Mouse (Mus musculus) midbrain, embryonic 16.5 days (tissue): ENCODE data around the gene Eea1. TPM values are rescaled to one million over a fixed set of nuclear protein-coding genes. Genes with fewer than 3 reads are reported as not detected.
"Not testable (repeated sequence)": the region's sequence is repeated elsewhere in the genome, so short reads cannot be mapped to it uniquely, and the experiment has no call there.

Experiments used
- ATAC-seq: fragments of 200-750 bp; cut with Nextera tagmentation; 2 replicates; pipeline ENCODE4 v1.8.0; 2017; ENCODE audit warnings: moderate TSS enrichment
- H3K27ac ChIP-seq: fragments of 300-500 bp; sonication (generic); 2 replicates; pipeline ENCODE4 v1.5.1; 2014; ENCODE audit warnings: mild to moderate bottlenecking, low read length, mixed read lengths
- H3K27me3 ChIP-seq: fragments of 300-500 bp; sonication (generic); 2 replicates; pipeline ENCODE4 v1.6.1; 2014; ENCODE audit warnings: low read depth, low read length, mixed read lengths; ENCODE audit not compliant: control insufficient read depth, insufficient read depth
- H3K36me3 ChIP-seq: fragments of 300-500 bp; sonication (generic); 2 replicates; pipeline ENCODE4 v1.6.1; 2014; ENCODE audit warnings: mild to moderate bottlenecking, low read length, moderate library complexity, mixed read lengths; ENCODE audit not compliant: control insufficient read depth, insufficient read depth
- H3K4me1 ChIP-seq: fragments of 300-500 bp; sonication (generic); 2 replicates; pipeline ENCODE4 v1.6.1; 2014; ENCODE audit warnings: mild to moderate bottlenecking, low read length, mixed read lengths; ENCODE audit not compliant: control insufficient read depth, insufficient read depth
- H3K4me2 ChIP-seq: fragments of 300-500 bp; sonication (generic); 2 replicates; pipeline ENCODE4 v1.6.1; 2014; ENCODE audit warnings: mild to moderate bottlenecking, low read length, mixed read lengths
- H3K4me3 ChIP-seq: fragments of 300-500 bp; sonication (generic); 2 replicates; pipeline ENCODE4 v1.5.1; 2014; ENCODE audit warnings: low read depth, mild to moderate bottlenecking, low read length, moderate library complexity, mixed read lengths
- H3K9ac ChIP-seq: fragments of 300-500 bp; sonication (generic); 2 replicates; pipeline ENCODE4 v1.6.1; 2014; ENCODE audit warnings: low read depth, low read length, mixed read lengths
- H3K9me3 ChIP-seq: fragments of 300-500 bp; sonication (generic); replicated peaks from 2 replicates; pipeline ENCODE4 v1.6.1; 2014; ENCODE audit warnings: mild to moderate bottlenecking, low read length, mixed read lengths; ENCODE audit not compliant: control insufficient read depth, poor library complexity, severe bottlenecking
- WGBS: fragments of 180-500 bp; shearing (Covaris S2); extraction: QIAGEN DNeasy Blood & Tissue Kit; methylation state at CpG from one replicate; pipeline ENCODE4 v1.1.7; 2014; 5-methylcytosine and 5-hydroxymethylcytosine counted together
- polyA plus RNA-seq: library from polyadenylated mRNA; unstranded; fragments of >200 nt; fragmentation: Nextera tagmentation; extraction: Ambion mirVana; gene quantifications from 2 replicates; pipeline ENCODE4 v1.2.1, GENCODE M21; 2015

Eea1 gene
- polyA plus RNA-seq, 1 experiment from 2014 or later = 21.0 TPM

- Histone ChIP-seq H3K27ac (no peak overlapping the region), H3K4me3 (no peak overlapping the region), H3K27me3 (no peaks in the 10 kb centered on the region), H3K9me3 (no peaks in the 10 kb centered on the region), H3K9ac (no peak overlapping the region), H3K36me3 (no peaks in the 10 kb centered on the region), H3K4me2 (no peak overlapping the region), H3K4me1 (no peaks in the 10 kb centered on the region)
- ATAC-seq = no peak
- WGBS = 19% methylated on average over 7 of the region's 7 CpGs
Observed at GRCm38 (mm10) chr10:96075880-96076279, 135.4 kb downstream of the Eea1 start.

DNA sequence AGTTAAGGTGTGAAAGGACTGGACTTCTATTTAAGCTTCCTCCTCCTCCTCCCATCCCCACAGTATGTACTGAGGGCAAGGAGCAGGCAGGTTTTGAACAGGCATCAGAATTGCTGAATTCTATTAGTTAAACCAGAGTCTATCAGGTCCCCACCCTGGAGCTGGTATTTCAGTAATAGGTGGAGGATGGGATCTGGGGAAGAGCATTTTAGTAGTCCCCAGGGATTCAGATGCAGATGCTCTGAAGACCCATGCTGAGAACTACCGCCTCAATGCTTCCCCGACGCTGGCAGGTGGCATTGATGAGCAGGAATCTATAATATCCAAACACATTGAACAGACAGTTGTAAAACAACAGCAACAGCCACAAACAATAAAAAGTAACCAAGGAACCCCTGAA is 136.0 kb downstream of the Eea1 start:
- ATAC-seq = no peak
- WGBS = 43% methylated on average over 3 of the region's 3 CpGs
- H3K27me3 ChIP-seq = no peaks in the 10 kb centered on the region
- H3K27ac ChIP-seq = no peak overlapping the region
- H3K4me1 ChIP-seq = no peaks in the 10 kb centered on the region
- H3K9me3 ChIP-seq = no peaks in the 10 kb centered on the region
- H3K4me2 ChIP-seq = no peak overlapping the region
- no peak overlapping the region for H3K9ac ChIP-seq
- no peak overlapping the region for H3K4me3 ChIP-seq
- no peaks in the 10 kb centered on the region for H3K36me3 ChIP-seq

GRCm38 (mm10) chr10:96077480-96078066 is 137.1 kb downstream of the Eea1 start:
- H3K4me2 ChIP-seq, H3K4me3 ChIP-seq, H3K4me1 ChIP-seq, H3K27me3 ChIP-seq, H3K36me3 ChIP-seq, H3K27ac ChIP-seq, H3K9ac ChIP-seq, H3K9me3 ChIP-seq: not testable (repeated sequence)
- peak; percentile 100 for ATAC-seq
- WGBS = 86% methylated on average over 6 of the region's 6 CpGs

DNA sequence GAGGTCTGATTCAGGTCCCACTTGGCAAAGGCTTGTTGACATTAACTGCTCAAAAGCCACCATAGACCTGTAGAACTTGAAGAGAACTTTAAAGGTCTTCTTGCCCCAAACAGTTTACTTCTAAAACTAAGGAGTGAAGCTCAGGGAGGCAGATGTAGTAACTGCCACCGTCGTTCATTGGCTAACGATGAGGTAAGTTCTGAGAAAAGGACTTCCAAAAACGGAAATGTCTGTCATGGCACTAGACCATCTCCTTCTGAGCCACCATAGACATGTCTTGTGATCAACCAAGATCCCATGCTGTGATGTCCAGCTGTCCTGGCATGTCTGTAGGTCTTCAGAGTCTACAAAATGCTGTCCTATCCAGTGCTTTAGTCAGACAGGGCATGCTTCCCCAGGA is 139.4 kb downstream of the Eea1 start:
- no peaks in the 10 kb centered on the region for H3K27me3 ChIP-seq
- H3K4me2 ChIP-seq = no peak overlapping the region
- no peaks in the 10 kb centered on the region for H3K36me3 ChIP-seq
- no peak for ATAC-seq
- H3K4me1 ChIP-seq = no peaks in the 10 kb centered on the region
- H3K9ac ChIP-seq = no peak overlapping the region
- H3K27ac ChIP-seq = no peak overlapping the region
- WGBS = 98% methylated on average over 4 of the region's 4 CpGs
- no peak overlapping the region for H3K4me3 ChIP-seq
- no peaks in the 10 kb centered on the region for H3K9me3 ChIP-seq

DNA sequence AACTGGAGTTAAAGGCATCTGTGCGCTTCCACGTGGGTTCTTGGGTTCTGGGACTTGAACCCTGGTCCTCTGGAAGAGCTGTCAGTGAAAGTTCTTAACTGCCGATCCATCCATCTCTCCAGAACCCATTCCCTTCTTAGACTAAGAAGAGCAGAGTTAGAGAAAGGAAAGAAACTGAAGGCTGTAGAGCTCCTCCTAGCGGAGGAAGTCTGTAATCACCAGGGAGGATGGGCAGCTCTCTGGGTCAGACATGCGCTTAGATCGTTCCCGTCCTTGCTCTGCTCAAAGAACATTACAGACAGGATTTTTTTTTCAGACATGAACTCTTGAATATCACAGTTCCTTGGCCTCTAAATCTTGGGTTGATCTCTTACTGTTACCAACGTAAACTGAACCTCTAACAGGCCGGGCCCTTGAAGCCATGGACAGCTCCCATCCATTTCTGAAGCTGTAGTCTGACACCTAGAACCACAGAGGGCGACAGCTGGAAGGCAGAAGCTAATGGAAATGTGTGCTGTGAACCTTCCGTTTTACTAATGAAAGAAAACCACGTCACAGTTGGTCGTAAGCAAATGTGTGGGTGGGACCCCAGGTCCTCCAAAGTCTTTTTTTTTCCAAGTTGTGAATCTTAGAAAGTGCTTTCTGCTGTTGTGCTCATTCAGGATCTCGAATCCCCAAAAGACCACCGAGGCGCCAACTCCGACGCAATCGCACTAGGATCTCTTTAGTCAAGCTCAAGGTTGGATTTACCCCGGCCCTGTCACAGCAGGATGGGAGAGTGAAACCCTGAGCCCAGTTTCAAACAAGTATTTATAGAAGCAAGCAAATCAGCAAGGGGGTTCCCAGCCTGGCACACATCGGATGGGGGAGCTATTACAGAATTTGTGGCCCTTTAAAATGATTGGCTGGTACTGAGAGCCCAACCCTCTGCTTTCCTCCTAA is 140.3 kb downstream of the Eea1 start:
- Histone ChIP-seq H3K9me3 (no peaks in the 10 kb centered on the region), H3K36me3 (no peaks in the 10 kb centered on the region)

GRCm38 (mm10) chr10:96082203-96082602 is 141.8 kb downstream of the Eea1 start:
- Histone ChIP-seq H3K4me3 (no peak overlapping the region), H3K4me2 (no peak overlapping the region), H3K9me3 (no peaks in the 10 kb centered on the region), H3K27ac (no peak overlapping the region), H3K27me3 (no peaks in the 10 kb centered on the region), H3K4me1 (no peaks in the 10 kb centered on the region), H3K9ac (no peak overlapping the region), H3K36me3 (no peaks in the 10 kb centered on the region)
- ATAC-seq = no peak
- 80% methylated on average over 3 of the region's 3 CpGs for WGBS

More for the DNA sequence above, 140.3 kb downstream of the Eea1 start:
- H3K4me2 ChIP-seq = no peak overlapping the region
- H3K4me3 ChIP-seq = no peak overlapping the region
- H3K27me3 ChIP-seq = no peaks in the 10 kb centered on the region
- WGBS = 65% methylated on average over 21 of the region's 21 CpGs
- no peak overlapping the region for H3K27ac ChIP-seq
- ATAC-seq = no peak
- H3K4me1 ChIP-seq = no peaks in the 10 kb centered on the region
- no peak overlapping the region for H3K9ac ChIP-seq

GRCm38 (mm10) chr10:96089744-96090143 is 149.3 kb downstream of the Eea1 start:
- ATAC-seq = no peak
- 35% methylated on average over 1 of the region's 1 CpGs for WGBS
- H3K27me3 ChIP-seq = no peaks in the 10 kb centered on the region
- no peak overlapping the region for H3K4me3 ChIP-seq
- no peaks in the 10 kb centered on the region for H3K9me3 ChIP-seq
- H3K4me2 ChIP-seq = no peak overlapping the region
- no peak overlapping the region for H3K9ac ChIP-seq
- H3K36me3 ChIP-seq = no peaks in the 10 kb centered on the region
- peaks cover 3% of the 10 kb centered on the region; the same call in 1 of the 2 replicates for H3K4me1 ChIP-seq
- no peak overlapping the region for H3K27ac ChIP-seq

DNA sequence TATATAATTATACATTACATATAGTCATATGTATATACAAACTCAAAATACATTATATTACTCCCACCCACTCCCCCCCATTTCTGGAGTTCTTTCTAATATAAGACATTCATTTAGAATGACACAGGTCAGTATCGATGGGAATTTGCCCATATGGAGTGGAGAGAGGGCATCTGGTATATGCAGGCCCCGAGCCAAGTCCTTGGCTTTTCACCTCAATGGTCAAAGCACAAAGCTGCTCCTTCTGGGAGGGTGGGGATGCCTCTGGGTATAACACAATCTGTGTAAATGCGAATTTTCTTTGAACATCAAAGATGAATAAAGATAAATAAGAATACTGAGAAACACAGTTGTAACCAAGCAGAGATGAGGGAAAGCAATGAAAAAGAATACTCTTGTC is 149.9 kb downstream of the Eea1 start:
- H3K27me3 ChIP-seq = no peaks in the 10 kb centered on the region
- H3K9ac ChIP-seq = no peak overlapping the region
- no peak overlapping the region for H3K4me2 ChIP-seq
- WGBS = 65% methylated on average over 3 of the region's 3 CpGs
- peaks cover 3% of the 10 kb centered on the region; the same call in 1 of the 2 replicates for H3K4me1 ChIP-seq
- ATAC-seq = no peak
- H3K36me3 ChIP-seq = no peaks in the 10 kb centered on the region
- H3K9me3 ChIP-seq = no peaks in the 10 kb centered on the region
- no peak overlapping the region for H3K27ac ChIP-seq
- no peak overlapping the region for H3K4me3 ChIP-seq

DNA sequence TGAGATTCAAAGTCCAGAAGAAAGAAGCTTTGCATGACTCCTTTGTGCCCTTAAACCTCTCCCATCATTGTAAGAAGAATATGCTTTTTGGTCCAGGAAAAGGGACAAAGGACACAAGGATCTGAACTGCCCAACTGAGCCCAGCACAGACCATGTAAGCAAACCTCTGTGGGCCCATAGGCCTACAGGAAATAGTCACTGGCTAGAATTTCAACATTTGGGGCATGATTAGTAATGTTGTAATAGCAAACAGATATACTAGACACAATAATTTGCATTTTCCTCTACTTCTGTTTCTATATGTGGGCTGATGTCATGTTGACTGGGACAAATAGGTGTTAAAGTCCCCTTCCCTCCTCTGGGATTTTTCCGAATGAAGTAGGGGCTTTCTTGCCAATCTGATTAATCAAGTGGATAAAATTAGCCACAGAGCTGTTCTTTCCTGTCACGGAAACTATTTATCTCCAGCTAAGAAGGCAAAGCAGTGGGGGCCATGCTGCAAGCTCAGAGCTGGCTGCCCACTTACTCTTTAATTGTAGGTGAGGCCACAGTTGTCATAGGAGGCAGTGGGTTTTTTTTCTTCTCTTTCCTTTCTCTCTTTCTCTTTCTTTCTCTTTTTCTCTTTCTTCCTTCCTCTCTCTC is 153.6 kb downstream of the Eea1 start:
- no peaks in the 10 kb centered on the region for H3K27me3 ChIP-seq
- no peak overlapping the region for H3K27ac ChIP-seq
- H3K4me2 ChIP-seq = no peak overlapping the region
- H3K9me3 ChIP-seq = no peaks in the 10 kb centered on the region
- peaks cover 3% of the 10 kb centered on the region; the same call in 1 of the 2 replicates for H3K4me1 ChIP-seq
- WGBS = 21% methylated on average over 2 of the region's 2 CpGs
- H3K9ac ChIP-seq = no peak overlapping the region
- no peak overlapping the region for H3K4me3 ChIP-seq
- no peak for ATAC-seq
- no peaks in the 10 kb centered on the region for H3K36me3 ChIP-seq
